Mouse (Mus musculus): ENCODE results near the gene Gm19402.

Gene Gm19402

GRCm38 (mm10) chr10:77667402-77667801 is 23.2 kb downstream of the Gm19402 start:
- in situ Hi-C loops (cut with MboI, MseI), result no loop called here

- in situ Hi-C loops (cut with MboI, MseI), result no loop called here
Observed at GRCm38 (mm10) chr10:77666342-77666741, 24.2 kb downstream of the Gm19402 start.

GRCm38 (mm10) chr10:77663949-77664665 is 26.4 kb downstream of the Gm19402 start:
- in situ Hi-C loops (cut with MboI, MseI), result no loop called here

GRCm38 (mm10) chr10:77658286-77658994 is 32.1 kb downstream of the Gm19402 start:
- in situ Hi-C loops (cut with MboI, MseI), result no loop called here

- in situ Hi-C loops (cut with MboI, MseI), result no loop called here
Observed at GRCm38 (mm10) chr10:77652046-77652445, 38.5 kb downstream of the Gm19402 start.

- in situ Hi-C loops (cut with MboI, MseI), result loop anchor here in 1 of 2 experiments (10.0 kb wide), 1 partner anchor 1957 kb away; no protein-coding TSS in a partner anchor
Observed at GRCm38 (mm10) chr10:77647901-77648300, 42.7 kb downstream of the Gm19402 start.

GRCm38 (mm10) chr10:77647461-77647860 is 43.1 kb downstream of the Gm19402 start:
- in situ Hi-C loops (cut with MboI, MseI), result loop anchor here in 1 of 2 experiments (10.0 kb wide), 1 partner anchor 1957 kb away; no protein-coding TSS in a partner anchor

GRCm38 (mm10) chr10:77645571-77645970 is 45.0 kb downstream of the Gm19402 start:
- in situ Hi-C loops (cut with MboI, MseI), result loop anchor here in 1 of 2 experiments (10.0 kb wide), 1 partner anchor 1959 kb away; no protein-coding TSS in a partner anchor

- in situ Hi-C loops (cut with MboI, MseI), result loop anchor here in 1 of 2 experiments (10.0 kb wide), 1 partner anchor 1962 kb away; no protein-coding TSS in a partner anchor
Observed at GRCm38 (mm10) chr10:77643160-77643559, 47.4 kb downstream of the Gm19402 start.
